Comparison of ENCODE assay signal across 8 mouse cellular contexts in the genomic region with DNA sequence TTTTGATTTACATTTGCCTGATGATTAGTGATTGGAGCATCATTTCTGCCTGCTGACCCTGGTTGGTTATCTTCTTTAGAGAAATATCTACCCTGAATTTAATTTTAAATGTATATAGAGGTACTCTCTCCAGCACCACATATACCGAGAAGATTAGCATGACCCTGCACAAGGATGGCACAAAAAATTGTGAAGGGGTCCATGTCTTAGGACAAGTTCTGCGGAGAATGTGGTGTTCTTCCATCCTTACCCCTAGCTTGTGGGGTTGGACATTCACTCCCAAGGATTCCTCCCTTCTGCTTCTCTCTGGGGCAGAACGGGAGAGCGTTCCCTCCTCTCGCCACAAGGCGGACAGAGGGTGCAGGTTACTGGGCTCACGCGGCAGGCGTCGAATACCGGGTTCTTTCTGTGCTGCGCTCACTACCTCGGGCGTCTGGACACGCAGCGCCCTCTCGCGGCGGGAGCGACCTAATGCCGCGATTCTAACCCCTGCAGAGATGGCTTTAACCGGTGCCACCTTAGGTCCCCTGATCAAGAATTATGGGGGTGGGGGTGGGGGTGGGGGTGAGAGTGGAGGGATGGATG.
A peak's percentile ranks its signal among the peaks of the same experiment; 100 is the strongest.
DNase-seq lines count a peak whose midpoint lies in the region; ATAC-seq and TF ChIP-seq lines count a peak whose summit lies in the region.

No protein-coding gene starts in this region.

- 5% methylated on average over 23 of the region's 23 CpGs for WGBS in limb, embryonic 10.5 days
- WGBS in midbrain, embryonic 13.5 days = 5% methylated on average over 23 of the region's 23 CpGs
- 8% methylated on average over 23 of the region's 23 CpGs for WGBS in small intestine, adult 2 months

- no peak overlapping the region for H3K4me2 ChIP-seq in midbrain, embryonic 13.5 days (replicated peaks)

- ATAC-seq in granulocyte monocyte progenitor cell, adult 5-6 weeks (replicated peaks; ENCODE audit: poor library complexity, severe bottlenecking) = peak; percentile 100
- peak; percentile 82 for ATAC-seq in midbrain, embryonic 13.5 days

- H3K27me3 ChIP-seq in limb, embryonic 10.5 days (ENCODE audit: low read depth, poor library complexity, severe bottlenecking) = no peaks in the 10 kb centered on the region
- peaks cover 31% of the 10 kb centered on the region for H3K27me3 ChIP-seq in midbrain, embryonic 13.5 days
- H3K27me3 ChIP-seq in small intestine, adult 2 months (ENCODE audit: control insufficient read depth, insufficient read depth, low read length) = no peaks in the 10 kb centered on the region

- peak; percentile 83 for DNase-seq in adrenal gland, adult 2 months
- DNase-seq in embryo, embryonic 11.5 days (ENCODE audit: low read depth, low spot score) = peak; percentile 78
- DNase-seq in kidney, adult 11 months = peak; percentile 63
- DNase-seq in limb, embryonic 10.5 days (ENCODE audit: low spot score) = peak; percentile 92
- no peak for DNase-seq in adipocyte (ENCODE audit: low spot score)

- H3K36me3 ChIP-seq in limb, embryonic 10.5 days = no peaks in the 10 kb centered on the region
- H3K36me3 ChIP-seq in midbrain, embryonic 13.5 days = no peaks in the 10 kb centered on the region
- H3K36me3 ChIP-seq in small intestine, adult 2 months (ENCODE audit: control insufficient read depth, insufficient read depth, low read length) = no peaks in the 10 kb centered on the region

- no peak for TF ChIP-seq POLR2A in small intestine, adult 2 months (IDR thresholded peaks at IDR 0.05; ENCODE audit: low read depth, low read length)

- no peaks in the 10 kb centered on the region for H3K4me1 ChIP-seq in limb, embryonic 10.5 days
- no peaks in the 10 kb centered on the region for H3K4me1 ChIP-seq in midbrain, embryonic 13.5 days (replicated peaks)
- peaks cover 32% of the 10 kb centered on the region for H3K4me1 ChIP-seq in small intestine, adult 2 months (ENCODE audit: control insufficient read depth, insufficient read depth, insufficient read length, low read length)

- H3K9ac ChIP-seq in midbrain, embryonic 13.5 days (replicated peaks) = no peak overlapping the region

- no peak overlapping the region for H3K4me3 ChIP-seq in limb, embryonic 10.5 days
- H3K4me3 ChIP-seq in midbrain, embryonic 13.5 days (replicated peaks) = no peak overlapping the region
- no peak overlapping the region for H3K4me3 ChIP-seq in small intestine, adult 2 months (ENCODE audit: low read depth, low read length)

- H3K9me3 ChIP-seq in limb, embryonic 10.5 days (replicated peaks) = no peaks in the 10 kb centered on the region
- no peaks in the 10 kb centered on the region for H3K9me3 ChIP-seq in midbrain, embryonic 13.5 days

- no peak overlapping the region for H3K27ac ChIP-seq in limb, embryonic 10.5 days
- no peak overlapping the region for H3K27ac ChIP-seq in midbrain, embryonic 13.5 days
- H3K27ac ChIP-seq in small intestine, adult 2 months (ENCODE audit: insufficient read depth, low read depth, low read length) = no peak overlapping the region

- TF ChIP-seq CTCF in small intestine, adult 2 months (IDR thresholded peaks at IDR 0.05; ENCODE audit: extremely low read depth, insufficient read length, insufficient replicate concordance, low read depth, low read length) = peak; percentile 90
